Mouse (Mus musculus) hindbrain, embryonic 10.5 days (tissue): Measurements from ENCODE around the gene Fastk. TPM values are rescaled to one million over a fixed set of nuclear protein-coding genes. Genes with fewer than 3 reads are reported as not detected.

Source experiments
- DNase-seq: peaks from one replicate; pipeline ENCODE4 v3.0.0-alpha.2; 2017; ENCODE audit warnings: low spot score
- H3K27ac ChIP-seq: fragments of 300-500 bp; sonication (generic); 2 replicates; pipeline ENCODE4 v1.5.1; 2016; ENCODE audit warnings: mild to moderate bottlenecking, moderate library complexity
- H3K27me3 ChIP-seq: fragments of 300-500 bp; sonication (generic); 2 replicates; pipeline ENCODE4 v1.6.1; 2016; ENCODE audit warnings: mild to moderate bottlenecking; ENCODE audit not compliant: poor library complexity, insufficient read depth, severe bottlenecking
- H3K36me3 ChIP-seq: fragments of 300-500 bp; sonication (generic); 2 replicates; pipeline ENCODE4 v1.6.1; 2016; ENCODE audit warnings: mild to moderate bottlenecking, moderate library complexity
- H3K4me1 ChIP-seq: fragments of 300-500 bp; sonication (generic); replicated peaks from 2 replicates; pipeline ENCODE4 v1.6.1; 2016; ENCODE audit warnings: mild to moderate bottlenecking
- H3K4me3 ChIP-seq: fragments of 300-500 bp; sonication (generic); 2 replicates; pipeline ENCODE4 v1.5.1; 2016; ENCODE audit warnings: mild to moderate bottlenecking, moderate library complexity
- H3K9me3 ChIP-seq: fragments of 300-500 bp; sonication (generic); 2 replicates; pipeline ENCODE4 v1.6.1; 2016; ENCODE audit warnings: mild to moderate bottlenecking, moderate library complexity
- WGBS: fragments of 180-500 bp; shearing (Covaris S2); methylation state at CpG from one replicate; pipeline ENCODE4 v1.1.7; 2016; 5-methylcytosine and 5-hydroxymethylcytosine counted together
- polyA plus RNA-seq: library from polyadenylated mRNA; unstranded; fragments of >200 nt; fragmentation: Nextera tagmentation; extraction: Ambion mirVana; gene quantifications from 2 replicates; pipeline ENCODE4 v1.2.1, GENCODE M21; 2016

Gene Fastk
- polyA plus RNA-seq, 1 experiment from 2014 or later = 127 TPM

DNA sequence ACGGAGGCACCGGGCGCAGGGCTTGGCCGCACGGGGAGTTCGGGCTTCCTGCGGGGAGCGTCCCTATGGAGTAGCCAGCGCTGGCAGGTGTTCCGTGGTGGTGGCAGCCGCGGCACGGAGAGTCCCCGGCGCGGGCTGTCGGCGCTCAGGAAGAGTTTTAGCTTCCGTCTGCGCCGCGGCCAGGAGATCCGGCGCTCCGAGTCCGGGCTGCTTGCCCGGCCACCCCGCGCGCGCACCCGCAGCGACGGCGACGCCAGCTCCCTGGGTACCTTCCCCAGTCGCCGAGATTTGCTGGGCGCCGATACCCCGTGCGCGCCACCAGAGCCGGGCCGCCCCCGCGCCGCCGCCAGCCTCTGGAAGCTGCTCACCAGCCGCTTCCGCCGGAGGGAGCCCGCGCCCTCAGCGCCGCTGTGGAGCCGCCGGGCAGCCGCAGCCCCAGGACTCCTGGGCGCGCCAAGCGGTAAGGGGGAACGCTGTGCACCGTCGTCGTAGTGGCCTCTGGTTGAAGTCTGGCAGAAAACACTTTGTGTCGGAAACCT, 29.7 kb upstream of the Fastk start:
- peaks cover 52% of the 10 kb centered on the region for H3K4me1 ChIP-seq
- peaks cover 43% of the 10 kb centered on the region for H3K27me3 ChIP-seq
- H3K36me3 ChIP-seq = peaks cover 52% of the 10 kb centered on the region
- peak; percentile 51 for DNase-seq
- peak overlapping the region; percentile 55 for H3K4me3 ChIP-seq
- H3K9me3 ChIP-seq = no peaks in the 10 kb centered on the region
- WGBS = under 1% methylated on average over 67 of the region's 67 CpGs
- H3K27ac ChIP-seq = peak overlapping the region; percentile 60

DNA sequence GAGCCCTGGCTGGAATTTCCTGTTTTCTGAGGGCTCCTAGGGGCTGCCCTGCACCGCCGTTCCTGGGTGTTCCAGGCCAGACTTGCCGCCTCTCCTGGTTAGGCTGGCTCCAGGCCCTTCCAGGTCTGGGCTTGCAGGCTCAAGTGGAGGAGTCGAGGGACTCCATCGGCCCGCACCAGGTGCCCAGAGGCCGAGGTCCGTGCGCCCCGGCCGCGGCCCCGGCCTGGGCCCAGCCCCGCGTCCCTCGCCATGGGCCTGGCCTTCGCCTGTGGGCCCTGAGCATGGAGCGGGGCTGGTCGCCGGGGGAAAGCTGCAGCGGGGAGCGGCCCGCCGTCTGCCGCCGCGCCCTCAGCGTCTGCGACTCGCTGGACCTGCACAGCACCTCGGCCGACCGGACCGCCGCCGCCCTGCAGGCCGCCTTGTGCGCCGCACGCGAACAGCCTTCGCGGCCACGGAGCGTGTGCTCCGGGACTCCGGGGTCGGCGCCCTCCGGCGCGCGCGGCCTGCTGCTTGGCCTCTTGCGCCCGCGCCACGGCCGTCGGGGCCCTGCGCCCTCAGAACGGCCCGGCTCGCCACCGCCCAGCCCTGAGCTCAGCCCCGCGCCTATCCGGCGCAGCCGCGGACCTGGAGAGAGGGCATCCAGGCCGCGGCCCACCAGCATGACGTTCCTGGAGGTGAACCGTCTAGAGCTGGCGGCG, 29.1 kb upstream of the Fastk start:
- DNase-seq = peak; percentile 55
- 1% methylated on average over 77 of the region's 77 CpGs for WGBS
- Histone ChIP-seq H3K9me3 (no peaks in the 10 kb centered on the region), H3K27ac (peak overlapping the region; percentile 60), H3K4me3 (peak overlapping the region; percentile 55), H3K27me3 (peaks cover 43% of the 10 kb centered on the region), H3K4me1 (peaks cover 52% of the 10 kb centered on the region), H3K36me3 (peaks cover 45% of the 10 kb centered on the region)

DNA sequence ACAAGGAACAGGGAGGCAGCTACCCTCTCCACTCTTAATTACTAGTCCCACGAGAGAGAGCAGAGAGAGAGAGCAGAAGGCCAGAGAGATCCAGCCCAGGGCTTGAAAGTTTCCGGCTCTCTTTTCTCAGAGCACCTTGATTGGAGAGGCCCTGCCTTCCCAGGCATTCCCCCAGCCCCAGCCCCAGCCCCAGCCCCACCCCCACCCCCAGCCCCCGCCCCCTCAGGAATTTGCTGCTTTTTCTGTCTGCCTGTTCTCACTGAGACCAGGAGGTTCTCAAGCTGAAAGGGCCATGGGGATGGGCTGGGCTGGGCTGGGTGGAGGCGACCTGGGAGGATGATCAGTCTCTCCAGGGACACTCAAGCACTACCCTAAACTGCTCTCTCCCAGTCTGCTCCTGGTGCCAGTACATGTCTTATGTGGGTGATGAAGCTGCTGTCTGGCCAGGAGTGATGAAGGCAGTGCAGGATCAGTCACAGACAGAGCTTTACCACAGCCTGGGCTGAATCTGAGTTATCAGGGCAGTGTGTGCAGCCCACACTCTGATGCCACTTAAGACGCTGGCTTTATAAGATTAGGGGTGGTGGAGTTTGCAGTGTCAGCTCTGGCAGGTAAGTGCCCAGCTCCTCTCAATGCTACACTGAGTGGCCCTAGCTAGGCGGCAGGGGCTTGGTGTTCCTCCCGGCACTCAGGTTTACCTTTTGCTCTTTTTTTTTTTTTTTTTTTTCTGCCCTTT, 28.0 kb upstream of the Fastk start:
- Histone ChIP-seq H3K27ac (no peak overlapping the region), H3K27me3 (peaks cover 43% of the 10 kb centered on the region), H3K36me3 (peaks cover 34% of the 10 kb centered on the region), H3K4me1 (peaks cover 55% of the 10 kb centered on the region), H3K9me3 (no peaks in the 10 kb centered on the region), H3K4me3 (peak overlapping the region; percentile 16; the same call in 1 of the 2 replicates)
- DNase-seq = no peak
- WGBS = 15% methylated on average over 7 of the region's 7 CpGs

DNA sequence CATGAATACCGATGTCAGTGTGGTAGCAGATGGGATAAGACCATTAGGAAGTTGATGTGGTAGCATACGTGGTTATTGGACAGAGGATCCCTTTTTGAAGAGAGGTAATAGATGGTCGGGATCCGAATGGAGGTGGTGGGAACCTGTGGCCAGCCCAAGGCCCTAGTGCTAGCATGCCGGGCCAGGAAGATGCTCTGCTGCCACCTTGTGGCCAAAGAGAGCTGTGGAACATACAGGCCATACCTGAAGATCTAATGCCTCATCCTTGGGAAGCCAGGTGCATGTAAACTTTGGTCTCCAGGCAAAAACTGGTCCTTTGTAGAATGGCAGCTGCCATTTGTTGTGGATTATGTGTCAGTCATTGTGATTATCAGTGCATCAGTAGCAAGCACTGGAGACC, 25.5 kb upstream of the Fastk start:
- peak; percentile 77 for DNase-seq
- peaks cover 66% of the 10 kb centered on the region for H3K4me1 ChIP-seq
- peaks cover 10% of the 10 kb centered on the region for H3K36me3 ChIP-seq
- H3K27me3 ChIP-seq = peaks cover 37% of the 10 kb centered on the region
- H3K27ac ChIP-seq = no peak overlapping the region
- H3K4me3 ChIP-seq = no peak overlapping the region
- no peaks in the 10 kb centered on the region for H3K9me3 ChIP-seq
- 16% methylated on average over 5 of the region's 5 CpGs for WGBS

DNA sequence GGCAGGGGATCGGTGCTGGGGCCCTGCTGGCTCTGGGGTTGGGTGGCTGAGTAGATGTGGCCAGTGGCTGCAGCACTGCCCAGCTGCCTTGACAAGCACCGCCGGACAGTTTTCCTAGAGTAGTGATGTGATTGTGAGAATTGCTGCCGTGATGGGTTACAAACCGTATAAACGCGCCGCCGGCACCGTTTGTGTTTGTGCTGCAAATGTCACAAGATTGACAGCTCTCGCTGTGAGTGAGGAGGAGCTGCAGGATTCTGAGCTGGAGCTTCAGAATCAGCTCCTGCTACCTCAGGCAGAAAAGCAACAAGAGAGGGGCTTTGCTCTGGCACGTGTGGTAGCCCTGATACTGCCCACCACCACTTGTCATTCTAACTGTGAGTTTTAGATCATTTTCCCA, 21.7 kb upstream of the Fastk start:
- no peak for DNase-seq
- 29% methylated on average over 12 of the region's 12 CpGs for WGBS
- H3K27ac ChIP-seq = peak overlapping the region; percentile 1; the same call in 1 of the 2 replicates
- H3K4me3 ChIP-seq = no peak overlapping the region
- peaks cover under 1% of the 10 kb centered on the region; the same call in 1 of the 2 replicates for H3K27me3 ChIP-seq
- H3K4me1 ChIP-seq = peaks cover 41% of the 10 kb centered on the region
- no peaks in the 10 kb centered on the region for H3K9me3 ChIP-seq
- H3K36me3 ChIP-seq = peaks cover 14% of the 10 kb centered on the region

DNA sequence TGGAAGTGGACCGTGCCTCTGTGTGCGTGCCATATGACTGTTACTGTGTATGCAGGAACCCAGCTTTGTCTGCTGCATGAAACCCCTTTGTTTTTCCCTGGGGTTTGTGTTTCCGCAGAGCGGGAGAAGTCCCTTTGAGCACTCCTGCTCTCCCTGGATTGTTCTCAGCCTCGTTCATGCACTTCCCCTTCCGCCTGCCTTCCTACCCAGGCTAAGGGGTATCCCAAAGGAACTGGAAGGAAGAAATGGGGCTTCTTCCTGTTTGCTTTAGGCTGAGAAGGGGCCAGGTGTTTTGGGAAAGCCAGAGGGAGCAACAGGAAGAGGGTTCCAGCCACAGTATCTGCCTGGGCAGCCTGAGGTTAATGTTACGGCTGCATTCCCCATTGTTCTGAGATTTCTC, 10.5 kb upstream of the Fastk start:
- Histone ChIP-seq H3K9me3 (no peaks in the 10 kb centered on the region), H3K4me1 (peaks cover 50% of the 10 kb centered on the region), H3K27ac (peak overlapping the region; percentile 97), H3K4me3 (peak overlapping the region; percentile 95), H3K36me3 (peaks cover 50% of the 10 kb centered on the region), H3K27me3 (peaks cover 3% of the 10 kb centered on the region; the same call in 1 of the 2 replicates)
- DNase-seq = no peak
- WGBS = 59% methylated on average over 7 of the region's 7 CpGs

DNA sequence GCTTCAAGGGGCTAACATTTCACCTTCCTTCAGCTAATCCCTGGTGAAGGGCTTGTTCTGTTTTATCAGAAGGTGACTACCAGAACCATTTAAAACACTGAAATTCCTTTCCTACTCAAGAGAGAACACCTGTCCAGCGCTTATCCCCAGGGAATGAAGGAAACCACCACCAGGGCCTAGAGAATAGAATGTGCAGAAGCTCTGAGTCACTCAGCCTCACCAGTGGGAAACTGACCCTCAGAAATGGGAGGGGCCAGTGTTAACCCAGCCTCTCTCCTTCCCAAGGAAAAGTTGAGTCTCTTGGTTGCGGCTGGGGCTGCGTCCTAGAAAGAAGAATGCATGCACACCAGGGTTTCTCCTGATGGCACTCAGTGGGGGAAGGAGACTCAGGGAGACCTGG, 10.0 kb upstream of the Fastk start:
- Histone ChIP-seq H3K27me3 (peaks cover 9% of the 10 kb centered on the region; the same call in 1 of the 2 replicates), H3K36me3 (peaks cover 45% of the 10 kb centered on the region), H3K4me1 (peaks cover 50% of the 10 kb centered on the region), H3K4me3 (peak overlapping the region; percentile 95), H3K9me3 (no peaks in the 10 kb centered on the region), H3K27ac (peak overlapping the region; percentile 97)
- no peak for DNase-seq
- WGBS = 54% methylated on average over 3 of the region's 3 CpGs

DNA sequence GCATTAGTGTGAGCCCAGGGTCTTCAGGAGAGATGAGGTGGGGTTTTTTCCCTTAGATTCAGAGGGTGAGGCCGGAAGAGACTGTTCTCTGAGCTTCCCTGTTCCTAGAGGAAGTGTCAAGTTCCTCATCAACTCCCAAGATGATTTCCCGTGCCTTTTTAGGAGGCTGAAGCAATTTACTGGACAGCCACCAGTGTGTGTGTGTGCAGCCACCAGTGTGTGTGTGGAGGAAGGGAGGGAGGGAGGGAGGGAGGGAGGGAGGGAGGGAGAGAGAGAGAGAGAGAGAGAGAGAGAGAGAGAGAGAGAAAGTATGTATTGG, 8.9 kb upstream of the Fastk start:
- H3K4me3 ChIP-seq = peak overlapping the region; percentile 95
- no peaks in the 10 kb centered on the region for H3K9me3 ChIP-seq
- H3K27ac ChIP-seq = peak overlapping the region; percentile 97
- DNase-seq = no peak
- H3K36me3 ChIP-seq = peaks cover 38% of the 10 kb centered on the region
- H3K27me3 ChIP-seq = peaks cover 19% of the 10 kb centered on the region; the same call in 1 of the 2 replicates
- H3K4me1 ChIP-seq = peaks cover 50% of the 10 kb centered on the region
- WGBS = 24% methylated on average over 2 of the region's 2 CpGs

DNA sequence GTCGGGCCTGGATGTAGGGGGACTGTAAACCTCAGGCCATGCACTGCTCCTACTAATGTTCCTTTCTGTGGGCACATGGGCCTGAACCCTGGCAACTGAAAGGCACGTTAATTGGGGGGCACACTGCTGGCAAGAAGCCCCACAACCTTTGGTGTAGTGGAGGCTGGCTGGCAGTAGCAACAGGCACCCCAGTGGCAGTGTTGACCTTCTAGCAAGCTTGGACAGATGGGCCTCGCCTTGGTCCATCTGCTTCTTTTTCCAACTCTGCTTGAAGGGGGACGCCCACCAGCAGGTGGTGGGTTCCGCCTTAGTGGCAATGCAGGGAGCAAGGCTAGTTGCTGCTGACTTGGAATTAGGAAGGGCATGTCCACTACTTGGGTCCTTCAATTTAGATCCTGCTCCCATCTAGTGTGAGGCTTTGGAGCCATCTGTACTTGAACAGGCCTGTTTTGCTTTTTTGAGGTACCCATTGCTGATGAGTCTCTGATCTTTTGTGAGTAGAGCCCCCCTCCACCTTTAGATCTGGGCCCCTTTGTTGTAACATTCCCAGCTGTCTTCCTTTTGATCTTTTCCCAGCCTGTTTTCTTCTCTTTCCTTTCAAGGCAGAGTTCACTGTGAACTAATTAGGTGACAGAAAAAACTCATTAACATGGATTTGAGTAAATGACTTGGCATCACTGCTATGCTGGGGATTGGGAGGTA, 8.3 kb upstream of the Fastk start:
- Histone ChIP-seq H3K9me3 (no peaks in the 10 kb centered on the region), H3K27me3 (peaks cover 24% of the 10 kb centered on the region; the same call in 1 of the 2 replicates), H3K36me3 (peaks cover 33% of the 10 kb centered on the region), H3K27ac (peak overlapping the region; percentile 97), H3K4me3 (peak overlapping the region; percentile 95), H3K4me1 (peaks cover 50% of the 10 kb centered on the region)
- WGBS = 8% methylated on average over 5 of the region's 5 CpGs
- DNase-seq = peak; percentile 65

DNA sequence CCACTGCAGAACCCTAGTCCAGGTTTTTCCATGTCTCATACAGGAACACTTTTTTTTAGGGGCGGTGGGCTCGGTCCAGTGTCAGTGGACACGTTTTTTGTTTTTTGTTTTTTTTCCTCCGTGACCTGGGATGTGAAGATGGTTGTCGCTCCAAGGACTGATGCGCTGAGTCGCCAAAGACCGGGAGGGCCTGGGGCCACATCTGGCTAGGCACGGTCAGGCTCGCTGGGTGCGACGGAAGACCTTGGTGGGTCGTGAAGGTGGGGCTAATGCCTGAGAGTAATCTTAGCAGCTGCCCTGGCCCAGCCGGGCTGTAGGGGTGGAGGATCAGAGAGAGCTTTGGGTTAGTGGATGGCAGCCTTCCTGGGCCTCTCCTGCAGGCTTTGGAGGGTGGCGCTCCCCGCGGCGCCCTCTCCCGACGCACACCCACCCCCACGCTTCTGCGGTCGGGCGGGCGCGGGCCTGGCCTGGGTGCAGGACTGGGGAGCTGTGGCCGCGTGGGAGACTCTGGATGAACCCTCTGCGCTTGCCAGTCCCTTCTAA, 7.7 kb upstream of the Fastk start:
- Histone ChIP-seq H3K27ac (peak overlapping the region; percentile 97), H3K36me3 (peaks cover 27% of the 10 kb centered on the region), H3K4me1 (peaks cover 55% of the 10 kb centered on the region), H3K27me3 (peaks cover 24% of the 10 kb centered on the region; the same call in 1 of the 2 replicates), H3K9me3 (no peaks in the 10 kb centered on the region), H3K4me3 (peak overlapping the region; percentile 95)
- peak; percentile 40 for DNase-seq
- under 1% methylated on average over 29 of the region's 29 CpGs for whole genome bisulfite sequencing

DNA sequence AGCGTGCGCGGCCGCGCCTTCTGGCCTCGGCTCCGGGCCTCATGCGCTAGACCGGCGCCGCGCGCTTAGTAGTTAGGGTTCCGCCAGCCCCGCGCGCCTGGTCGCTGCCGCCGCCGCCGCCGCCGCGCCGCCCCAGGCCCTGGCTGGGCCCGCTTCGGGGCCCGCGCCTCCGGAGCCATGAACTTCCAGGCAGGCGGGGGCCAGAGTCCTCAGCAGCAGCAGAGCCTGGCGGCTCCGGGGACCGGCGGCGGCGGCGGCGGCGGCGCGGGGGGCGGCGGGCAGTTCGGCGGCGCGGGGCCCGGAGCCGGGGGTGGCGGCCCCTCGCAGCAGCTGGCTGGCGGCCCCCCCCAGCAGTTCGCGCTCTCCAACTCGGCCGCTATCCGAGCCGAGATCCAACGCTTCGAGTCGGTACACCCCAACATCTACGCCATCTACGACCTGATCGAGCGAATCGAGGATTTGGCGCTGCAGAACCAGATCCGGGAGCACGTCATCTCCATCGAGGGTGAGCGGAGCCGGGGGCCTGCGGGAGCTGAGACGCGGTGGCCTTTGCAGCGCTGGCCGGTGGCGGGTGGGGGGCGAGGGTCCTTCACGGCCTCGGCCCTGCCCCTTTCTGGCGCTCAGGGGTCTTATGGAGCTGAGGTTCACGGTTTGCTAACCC, 7.1 kb upstream of the Fastk start, which contains the start of gene Agap3:
Agap3 (plus strand) TSS at position 148 of the 661 bp plus-strand sequence.
- Histone ChIP-seq H3K36me3 (peaks cover 21% of the 10 kb centered on the region), H3K27me3 (peaks cover 24% of the 10 kb centered on the region; the same call in 1 of the 2 replicates), H3K4me1 (peaks cover 61% of the 10 kb centered on the region), H3K27ac (peak within 1 kb of the TSS; percentile 97), H3K4me3 (peak within 1 kb of the TSS; percentile 95), H3K9me3 (no peaks in the 10 kb centered on the region)
- DNase-seq = peak; percentile 52
- WGBS = under 1% methylated on average over 85 of the region's 85 CpGs
